Mouse (Mus musculus) lung, postnatal 10 days (tissue): Measurements from ENCODE around the gene Elmod3.

ENCODE experiments used
- DNase-seq: peaks from one replicate; pipeline ENCODE4 v3.0.0; 2021

The Elmod3 gene

GRCm38 (mm10) chr6:72532580-72532979, 65.6 kb downstream of the Elmod3 start:
- no peak for DNase-seq

GRCm38 (mm10) chr6:72528410-72529151, 69.6 kb downstream of the Elmod3 start:
- no peak for DNase-seq

GRCm38 (mm10) chr6:72527070-72527469, 71.1 kb downstream of the Elmod3 start:
- no peak for DNase-seq

- DNase-seq: no peak
Measured at GRCm38 (mm10) chr6:72524160-72524559, 74.1 kb downstream of the Elmod3 start.

GRCm38 (mm10) chr6:72523222-72523621, 75.0 kb downstream of the Elmod3 start:
- DNase-seq: no peak

- DNase-seq: no peak
Measured at GRCm38 (mm10) chr6:72522288-72522687, 75.9 kb downstream of the Elmod3 start.

GRCm38 (mm10) chr6:72521607-72522006, 76.6 kb downstream of the Elmod3 start, which contains the start of gene Sh2d6:
TSS of gene Sh2d6 (minus strand) at chr6:72521707.
- DNase-seq: no peak

GRCm38 (mm10) chr6:72520904-72521303, 77.3 kb downstream of the Elmod3 start:
- DNase-seq: no peak

- peak; percentile 64 for DNase-seq
Measured at GRCm38 (mm10) chr6:72519892-72520663, 78.1 kb downstream of the Elmod3 start.

GRCm38 (mm10) chr6:72519303-72519702, 78.9 kb downstream of the Elmod3 start:
- no peak for DNase-seq

- no peak for DNase-seq
Measured at GRCm38 (mm10) chr6:72518842-72519241, 79.4 kb downstream of the Elmod3 start.
